Mouse (Mus musculus): ENCODE measurements around the gene Rapgef4.

GRCm38 (mm10) chr2:72042093-72042492 is 61.1 kb downstream of the Rapgef4 start:
- TF ChIP-seq TAL1 (IDR thresholded peaks at IDR 0.05; ENCODE audit: low read length) (no peak), GATA1 (IDR thresholded peaks at IDR 0.05; ENCODE audit: low read length) (no peak)
